Mouse (Mus musculus) spleen, adult 12 weeks (tissue): Measurements from ENCODE around the gene Tigd4.
"Not testable (repeated sequence)": the region's sequence is repeated elsewhere in the genome, so short reads cannot be mapped to it uniquely, and the experiment has no call there.

Experiments
- DNase-seq: peaks from one replicate; pipeline ENCODE4 v3.0.0; 2022; ENCODE audit warnings: low spot score

Tigd4 gene

DNA sequence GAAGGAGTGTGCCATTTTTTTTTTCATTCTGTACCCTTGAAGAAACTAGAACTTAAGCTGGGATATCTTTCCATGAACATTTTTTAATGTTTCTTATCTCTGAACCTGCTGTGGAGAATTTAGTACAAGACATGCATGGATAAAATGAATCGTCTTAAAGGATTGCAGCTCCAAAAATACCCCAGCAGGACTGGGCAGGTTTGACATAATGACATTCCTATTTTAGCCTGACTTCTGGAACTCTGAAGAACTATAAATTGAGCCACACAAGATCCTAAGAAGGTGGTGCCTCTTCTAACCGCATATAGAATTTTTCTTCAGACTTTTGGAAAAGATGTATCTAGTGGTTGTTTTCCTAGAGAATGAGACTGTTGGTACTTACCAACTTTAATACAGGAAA is at the start of gene Tigd4:
Tigd4 (plus strand) TSS at position 301 of the 400 bp plus-strand sequence.
- DNase-seq = no peak

DNA sequence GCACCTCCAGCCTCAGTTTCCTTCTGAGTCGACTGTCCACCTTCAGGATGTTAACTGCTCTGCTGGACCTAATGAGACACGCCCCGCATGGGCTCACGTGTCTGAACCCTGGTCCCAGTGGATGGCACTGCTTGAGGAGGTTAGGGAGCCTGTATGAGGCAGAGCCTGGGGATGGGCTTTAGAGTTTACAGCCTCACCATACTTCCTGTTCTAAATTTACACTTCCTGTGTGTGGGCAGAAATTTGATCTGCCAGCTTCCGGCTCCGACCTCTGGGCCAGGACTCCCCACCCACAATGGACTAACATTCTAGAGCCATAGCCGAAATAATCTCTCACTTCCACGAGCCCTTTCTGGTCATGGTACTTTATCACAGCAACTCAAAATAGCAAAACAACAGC is 46.2 kb upstream of the Tigd4 start:
- no peak for DNase-seq

- DNase-seq = no peak
Measured at GRCm38 (mm10) chr3:84555780-84556179, 37.6 kb upstream of the Tigd4 start.

- no peak for DNase-seq
Measured at GRCm38 (mm10) chr3:84558301-84558700, 35.1 kb upstream of the Tigd4 start.

GRCm38 (mm10) chr3:84562911-84563310 is 30.5 kb upstream of the Tigd4 start:
- not testable (repeated sequence) for DNase-seq

DNA sequence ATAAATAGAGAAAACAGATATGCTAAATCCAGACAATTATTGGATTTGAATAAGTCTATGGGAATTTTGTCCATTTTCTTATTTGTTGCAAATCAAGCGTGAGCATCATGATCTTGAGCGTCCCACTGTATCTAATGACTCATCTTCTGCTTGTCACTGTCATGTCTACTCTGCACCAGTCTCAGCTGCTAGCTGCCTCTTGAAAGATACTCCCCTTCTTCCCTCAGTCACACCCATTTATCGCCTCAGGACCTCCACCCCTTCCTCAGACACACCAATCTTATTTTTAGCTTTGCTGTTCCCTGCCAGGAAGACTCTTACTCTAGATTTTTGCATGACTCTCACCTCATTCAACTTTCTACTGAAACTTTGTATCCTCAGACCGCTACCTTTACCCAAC is 30.0 kb upstream of the Tigd4 start:
- DNase-seq = no peak

DNA sequence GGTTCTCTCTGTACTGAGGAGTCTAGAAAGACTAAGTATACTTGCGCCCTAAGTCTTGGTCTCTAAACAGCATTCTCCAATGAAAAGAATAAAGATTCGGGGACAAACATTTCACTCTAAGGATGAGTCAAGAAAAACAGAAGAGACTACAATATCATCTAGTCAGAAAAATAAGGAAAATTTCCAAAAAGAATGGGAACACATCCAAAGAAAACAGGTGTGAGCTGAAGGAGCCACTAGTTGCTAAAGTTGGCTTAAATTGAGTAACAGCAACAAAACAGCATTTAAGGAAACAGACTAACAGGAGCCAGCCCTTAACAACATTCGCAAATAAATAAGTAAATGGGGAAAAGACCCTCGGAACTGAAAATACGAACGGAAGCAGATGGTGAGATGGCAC is 24.8 kb upstream of the Tigd4 start:
- DNase-seq = no peak

DNA sequence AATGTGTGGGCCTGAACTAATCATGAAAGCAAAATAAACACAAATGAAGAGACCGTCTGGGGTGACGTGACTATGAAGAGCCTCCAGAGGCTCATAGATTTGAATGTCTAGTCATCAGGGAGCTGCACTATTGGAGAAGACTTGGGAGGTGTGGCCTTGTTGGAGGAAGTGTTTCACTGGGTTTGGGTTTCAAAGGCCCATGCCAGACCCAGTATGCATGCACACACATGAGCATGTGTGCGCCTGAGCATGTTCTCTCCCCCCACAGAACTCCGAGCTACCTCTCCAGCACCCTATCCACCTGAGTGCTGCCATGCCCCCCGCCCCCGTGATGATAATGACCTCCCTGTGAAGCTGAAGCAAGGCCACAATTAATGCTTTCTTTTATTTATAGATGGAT is 23.8 kb upstream of the Tigd4 start:
- no peak for DNase-seq

DNA sequence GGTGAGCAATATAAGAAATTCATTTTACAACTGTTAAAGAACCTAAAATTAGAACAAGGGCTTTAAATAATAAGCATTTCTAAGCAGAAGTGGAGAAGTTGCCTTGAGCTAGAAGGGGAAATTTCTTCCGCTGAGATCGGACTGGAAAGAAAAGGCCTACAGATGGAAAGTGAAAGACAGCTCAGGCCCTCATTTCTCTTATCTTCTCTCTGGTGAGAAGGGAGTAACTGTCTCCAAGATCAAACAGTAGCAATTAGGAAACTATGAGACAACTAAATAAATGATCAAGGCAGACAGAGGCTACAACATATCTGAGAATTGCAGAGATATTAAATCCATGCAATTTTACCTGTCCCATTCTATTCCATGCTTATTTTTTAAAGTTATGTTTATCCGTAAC is 22.9 kb upstream of the Tigd4 start:
- no peak for DNase-seq

DNA sequence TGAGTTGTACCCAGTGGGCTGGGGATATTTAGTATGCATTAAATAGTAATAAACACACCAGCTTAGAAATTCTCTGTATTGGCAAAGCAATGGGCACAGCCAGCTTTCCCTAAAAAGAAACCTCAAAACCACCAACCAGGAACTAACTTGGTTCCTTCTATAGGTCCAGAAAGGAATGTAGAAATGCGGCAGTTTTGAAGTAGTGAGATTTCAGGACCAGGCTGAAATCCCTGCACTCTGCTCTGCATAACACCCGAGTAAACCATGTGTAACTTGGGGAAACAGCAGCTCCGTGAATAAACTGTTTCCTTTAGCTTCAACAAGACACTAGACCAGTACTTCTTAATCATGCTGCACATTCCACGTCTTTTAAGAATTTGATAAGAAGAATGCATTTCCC is 12.7 kb upstream of the Tigd4 start:
- no peak for DNase-seq

GRCm38 (mm10) chr3:84581696-84582022 is 11.7 kb upstream of the Tigd4 start:
- DNase-seq = no peak

GRCm38 (mm10) chr3:84582023-84582912 is 11.1 kb upstream of the Tigd4 start, which contains the start of gene Arfip1:
Arfip1 (minus strand) TSS chr3:84582625.
- DNase-seq = peak; percentile 79

GRCm38 (mm10) chr3:84582913-84583276 is 10.5 kb upstream of the Tigd4 start:
- no peak for DNase-seq

DNA sequence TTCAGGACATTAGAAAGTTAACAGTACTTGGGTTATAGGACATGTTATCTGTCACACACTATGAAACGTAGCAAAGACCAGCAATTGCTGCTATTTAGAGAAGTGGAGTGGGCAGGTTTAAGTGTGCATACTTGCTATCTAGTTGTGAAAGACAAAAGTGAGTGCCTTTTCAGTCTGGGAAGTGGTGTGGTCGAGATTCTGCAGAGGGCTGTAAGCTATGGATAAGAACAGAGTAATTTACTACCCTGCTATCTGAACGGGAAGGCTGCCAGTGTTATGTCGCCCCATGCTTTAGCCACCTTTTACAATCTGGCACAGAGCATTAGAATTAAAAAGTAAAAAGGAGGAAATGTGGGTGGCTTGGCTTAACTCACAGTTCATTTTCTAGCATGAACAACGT is 6.6 kb upstream of the Tigd4 start:
- no peak for DNase-seq

DNA sequence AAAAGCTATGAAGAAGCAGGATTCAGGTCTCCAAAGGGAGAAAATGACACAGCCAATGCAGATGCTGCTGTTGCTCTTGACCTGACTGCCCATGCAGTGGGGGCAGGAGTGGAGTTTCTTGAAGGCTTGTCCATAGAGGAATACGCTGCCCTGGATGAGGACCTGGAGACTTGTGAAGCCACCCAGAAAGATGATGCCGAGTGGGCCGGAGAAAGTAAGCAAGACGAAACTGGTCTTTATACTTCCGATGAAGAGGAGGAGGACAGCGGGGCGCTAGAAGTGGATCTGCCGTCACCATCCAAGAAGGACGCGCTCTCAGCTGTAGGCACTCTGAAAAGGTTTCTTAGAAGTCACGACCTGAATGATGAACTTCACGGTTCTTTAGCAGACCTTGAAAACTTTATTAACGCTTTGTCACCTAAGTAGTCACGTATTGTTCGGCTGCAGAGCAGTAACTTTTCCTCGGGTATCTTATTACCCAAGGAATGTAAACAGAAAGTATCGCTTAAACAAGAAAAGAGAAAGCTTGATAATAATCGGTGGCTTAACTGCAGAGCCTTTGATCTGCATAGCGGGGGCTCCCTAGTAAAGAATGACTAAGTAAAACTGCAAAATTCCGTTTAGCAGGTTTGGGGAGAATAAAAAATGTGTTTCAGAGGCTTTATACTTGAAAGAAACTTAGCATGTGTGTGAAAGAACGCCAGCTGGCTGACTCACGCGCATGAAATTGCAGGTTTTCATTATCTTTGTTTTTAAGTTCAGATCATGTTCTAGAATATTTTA is 1.7 kb downstream of the Tigd4 start:
- DNase-seq = no peak

DNA sequence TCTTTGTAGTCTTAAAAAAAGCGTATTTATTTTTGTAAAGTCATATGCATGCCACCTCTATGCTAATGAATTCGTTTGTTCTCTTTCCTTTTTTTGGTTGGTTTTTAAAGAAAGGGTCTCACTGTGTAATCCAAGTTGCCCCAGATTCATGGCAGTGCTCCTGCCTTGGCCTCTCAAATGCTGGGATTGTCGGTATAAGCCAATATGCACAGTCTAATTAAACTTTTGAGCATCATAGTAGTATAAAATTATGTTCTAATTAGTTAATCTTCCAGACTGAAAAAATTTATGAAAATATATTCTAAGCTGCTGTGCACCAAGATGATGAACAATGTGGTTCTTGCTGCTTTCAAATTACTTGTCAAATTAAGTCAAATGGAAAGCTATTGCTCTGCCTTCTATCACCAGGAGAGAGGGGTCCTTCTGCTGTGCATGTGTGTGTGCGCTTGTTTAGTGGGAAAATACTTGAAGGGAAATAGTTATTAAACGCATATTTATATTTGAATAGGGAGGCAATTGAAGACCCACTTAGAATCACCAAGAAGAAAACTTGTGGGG is 2.4 kb downstream of the Tigd4 start:
- DNase-seq = no peak

DNA sequence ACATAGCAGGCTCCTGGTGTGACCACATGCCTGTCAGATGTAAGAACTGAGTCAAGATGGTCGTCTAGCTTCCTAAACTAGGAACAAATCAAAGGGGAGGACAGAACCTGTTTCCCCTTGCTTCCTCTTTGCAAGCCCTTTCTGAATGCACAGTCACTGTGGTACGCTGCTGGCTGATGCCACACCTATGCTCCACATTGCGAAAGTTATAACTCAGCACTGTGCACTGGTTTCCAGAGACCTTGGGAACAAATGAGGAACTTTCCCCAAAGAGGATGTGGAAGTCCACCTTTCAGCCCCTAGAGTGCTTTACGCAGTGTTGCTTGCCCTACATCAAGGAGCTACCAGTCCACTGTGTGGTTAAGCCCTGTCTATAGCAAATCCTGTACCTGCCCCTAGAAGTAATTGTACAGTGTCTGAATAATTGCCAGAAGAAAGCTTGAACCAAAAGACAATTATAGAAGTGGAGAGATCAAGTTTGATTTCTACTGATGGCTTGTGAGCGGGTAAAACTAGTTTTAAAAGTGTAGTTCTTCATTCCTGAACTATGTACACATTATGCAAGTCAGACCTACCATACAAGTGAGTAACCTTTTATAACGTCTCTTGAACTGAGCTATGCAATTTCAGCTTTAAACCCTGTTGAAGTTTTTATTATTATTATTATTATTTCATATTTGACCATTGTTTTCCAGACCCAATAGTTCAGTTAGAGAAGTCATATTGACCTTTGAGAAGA is 4.8 kb downstream of the Tigd4 start:
- DNase-seq = no peak

GRCm38 (mm10) chr3:84598756-84599155 is 5.4 kb downstream of the Tigd4 start:
- no peak for DNase-seq

DNA sequence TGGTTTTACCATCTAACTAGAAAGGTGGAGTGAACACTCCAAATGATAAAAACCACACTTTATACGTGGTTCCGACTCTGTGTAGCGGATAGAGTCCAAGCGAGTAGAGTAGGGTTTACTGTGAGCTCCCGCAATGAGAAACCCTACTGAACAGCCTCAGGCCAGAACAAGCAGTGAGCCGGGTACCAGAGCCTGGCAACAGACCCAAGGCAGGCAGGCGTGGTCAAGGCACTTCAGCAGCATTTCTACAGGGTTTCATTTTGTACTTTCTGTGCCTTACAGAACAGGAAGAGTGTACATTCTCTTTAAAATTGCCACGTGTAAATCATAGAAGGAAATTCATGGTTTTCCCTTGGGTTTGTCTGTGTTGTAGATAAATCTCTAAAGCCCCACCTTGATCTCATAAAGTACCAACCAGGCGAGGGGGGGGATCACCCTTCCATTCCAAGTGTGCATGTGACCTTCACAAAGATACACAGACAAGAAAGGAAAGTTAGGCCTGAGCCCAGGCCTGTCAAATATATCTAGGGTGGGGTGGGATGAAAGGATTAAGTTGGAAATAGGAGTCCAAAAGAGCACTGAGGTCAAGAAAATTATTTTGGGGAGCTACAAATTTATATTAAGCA is 8.6 kb downstream of the Tigd4 start:
- no peak for DNase-seq

DNA sequence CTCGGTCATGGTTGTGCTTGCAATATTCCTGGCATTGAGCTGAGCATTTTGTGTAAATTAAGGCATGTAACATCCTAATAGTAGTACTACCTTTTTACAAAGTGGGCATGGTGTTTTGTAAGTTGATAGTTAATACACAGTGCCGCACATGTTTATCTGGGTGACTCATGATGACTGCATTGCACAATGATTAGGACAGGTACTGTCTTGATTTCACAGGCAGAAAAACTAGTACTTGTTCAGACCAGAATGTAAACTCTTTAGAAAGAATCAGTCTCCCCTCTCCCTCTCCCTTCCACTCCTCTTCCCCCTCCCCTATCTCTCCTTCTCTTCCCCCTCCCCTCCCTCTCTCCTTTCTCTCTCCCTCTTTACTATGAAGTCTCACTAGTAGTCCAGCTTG is 9.4 kb downstream of the Tigd4 start:
- no peak for DNase-seq

DNA sequence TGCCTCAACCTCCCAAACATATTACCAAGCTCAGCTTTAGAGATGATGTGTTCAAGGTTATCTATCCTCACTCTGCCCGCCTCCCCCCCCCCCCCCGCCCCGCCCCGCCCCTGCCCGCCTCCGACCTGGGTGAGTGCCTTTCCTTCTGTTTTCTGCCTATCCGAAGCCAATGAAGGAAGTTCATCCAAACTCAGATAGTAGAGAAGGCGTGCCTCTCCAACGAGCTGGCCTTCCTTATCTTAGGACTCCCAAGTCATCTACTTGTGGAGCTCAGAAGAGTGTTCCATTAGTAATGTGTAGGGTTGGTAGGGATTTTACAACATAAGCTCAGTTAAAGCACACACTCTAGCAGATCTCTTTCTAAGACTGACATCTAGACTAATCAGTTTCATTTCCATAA is 9.8 kb downstream of the Tigd4 start:
- DNase-seq = no peak

- DNase-seq = no peak
Measured at GRCm38 (mm10) chr3:84610183-84610710, 16.9 kb downstream of the Tigd4 start.
